Mouse (Mus musculus) liver, adult 2 months (tissue): ENCODE measurements at regions not wholly inside any gene's neighbourhood (a gene's known extent, or its start where the extent isn't known, plus 50 kb on each side); places are given as distances from the start of the nearest gene placed in this dataset.

Experiments
- DNase-seq: peaks from one replicate; pipeline ENCODE4 v3.0.0-alpha.2; 2011; ENCODE audit warnings: low read depth, low spot score; ENCODE audit errors: extremely low read depth
- H3K27ac ChIP-seq: fragments of 200-500 bp; replicated peaks from 2 replicates; pipeline ENCODE4 v1.5.1; 2012; ENCODE audit warnings: low read depth, mild to moderate bottlenecking, control low read depth, inconsistent platforms, low read length; ENCODE audit not compliant: insufficient read depth
- H3K27me3 ChIP-seq: fragments of 200-500 bp; 2 replicates; pipeline ENCODE4 v1.6.1; 2012; ENCODE audit warnings: mild to moderate bottlenecking, moderate library complexity, low read length, inconsistent platforms; ENCODE audit not compliant: control insufficient read depth, insufficient read depth
- H3K36me3 ChIP-seq: fragments of 200-500 bp; 2 replicates; pipeline ENCODE4 v1.6.1; 2012; ENCODE audit warnings: low read length, inconsistent platforms; ENCODE audit not compliant: control insufficient read depth, insufficient read depth
- H3K4me1 ChIP-seq: fragments of 200-500 bp; 2 replicates; pipeline ENCODE4 v1.6.1; 2011; ENCODE audit warnings: low read length; ENCODE audit not compliant: control insufficient read depth, insufficient read depth
- H3K4me3 ChIP-seq: fragments of 200-500 bp; 2 replicates; pipeline ENCODE4 v1.5.1; 2011; ENCODE audit warnings: low read depth, mild to moderate bottlenecking, control low read depth, low read length, moderate library complexity; ENCODE audit not compliant: insufficient read depth
- H3K79me2 ChIP-seq: fragments of 200-500 bp; 2 replicates; pipeline ENCODE4 v1.6.1; 2012; ENCODE audit warnings: inconsistent platforms, mild to moderate bottlenecking, low read length, moderate library complexity; ENCODE audit not compliant: control insufficient read depth, insufficient read depth
- H3K9ac ChIP-seq: fragments of 200-500 bp; 2 replicates; pipeline ENCODE4 v1.6.1; 2012; ENCODE audit warnings: low read depth, mild to moderate bottlenecking, control low read depth, inconsistent platforms, low read length
- CTCF ChIP-seq: fragments of 200-500 bp; IDR thresholded peaks from 2 replicates; pipeline ENCODE4 v1.5.1; 2011; ENCODE audit warnings: low read depth, low read length, control low read depth
- POLR2A ChIP-seq: fragments of 200-500 bp; IDR thresholded peaks from 2 replicates; pipeline ENCODE4 v1.6.1; 2011; ENCODE audit warnings: low read length, control low read depth; ENCODE audit not compliant: insufficient read depth; ENCODE audit errors: extremely low read depth
- WGBS: fragments of 180-500 bp; shearing (Covaris S2); methylation state at CpG from one replicate; pipeline ENCODE4 v1.1.7; 2018; 5-methylcytosine and 5-hydroxymethylcytosine counted together

DNA sequence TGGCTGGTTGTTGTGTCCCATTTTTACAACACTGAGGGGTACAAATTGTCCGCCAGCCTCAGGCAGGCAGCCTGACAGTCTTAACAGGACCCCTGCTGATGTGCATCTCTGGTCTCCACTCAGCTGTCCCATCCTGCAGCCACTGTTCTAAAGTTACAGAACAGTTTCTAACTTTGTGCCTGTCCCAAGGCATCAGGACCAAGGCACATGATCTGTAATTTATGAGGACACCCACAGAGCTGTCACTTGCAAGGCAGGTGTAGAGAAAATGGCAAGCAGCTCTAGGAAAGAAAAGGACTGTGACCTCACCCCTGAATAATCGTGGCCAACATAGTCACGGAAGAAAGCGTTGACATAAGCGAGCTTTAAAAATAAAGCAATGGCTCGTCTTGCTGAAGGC is 93.0 kb upstream of the Vgll2 start:
- Histone ChIP-seq H3K9ac (no peak overlapping the region), H3K27ac (no peak overlapping the region), H3K27me3 (no peaks in the 10 kb centered on the region), H3K79me2 (no peaks in the 10 kb centered on the region), H3K4me1 (no peaks in the 10 kb centered on the region), H3K4me3 (no peak overlapping the region), H3K36me3 (no peaks in the 10 kb centered on the region)
- 87% methylated on average over 6 of the region's 6 CpGs for WGBS
- TF ChIP-seq CTCF (no peak), POLR2A (no peak)
- DNase-seq: no peak

- Histone ChIP-seq H3K79me2 (no peaks in the 10 kb centered on the region), H3K27ac (no peak overlapping the region), H3K4me1 (no peaks in the 10 kb centered on the region), H3K9ac (no peak overlapping the region), H3K36me3 (no peaks in the 10 kb centered on the region), H3K27me3 (no peaks in the 10 kb centered on the region), H3K4me3 (no peak overlapping the region)
- TF ChIP-seq CTCF (no peak), POLR2A (no peak)
- DNase-seq: no peak
- 58% methylated on average over 2 of the region's 2 CpGs for WGBS
These were observed 92.0 kb upstream of the Vgll2 start for GRCm38 (mm10) chr10:51930266-51930665.

- Histone ChIP-seq H3K4me1 (no peaks in the 10 kb centered on the region), H3K4me3 (no peak overlapping the region), H3K27me3 (no peaks in the 10 kb centered on the region), H3K9ac (no peak overlapping the region), H3K79me2 (no peaks in the 10 kb centered on the region), H3K36me3 (no peaks in the 10 kb centered on the region), H3K27ac (no peak overlapping the region)
- no peak for TF ChIP-seq POLR2A
- TF ChIP-seq CTCF: no peak
- 86% methylated on average over 1 of the region's 1 CpGs for WGBS
- no peak for DNase-seq
These were observed 91.6 kb upstream of the Vgll2 start for GRCm38 (mm10) chr10:51930696-51931095.

DNA sequence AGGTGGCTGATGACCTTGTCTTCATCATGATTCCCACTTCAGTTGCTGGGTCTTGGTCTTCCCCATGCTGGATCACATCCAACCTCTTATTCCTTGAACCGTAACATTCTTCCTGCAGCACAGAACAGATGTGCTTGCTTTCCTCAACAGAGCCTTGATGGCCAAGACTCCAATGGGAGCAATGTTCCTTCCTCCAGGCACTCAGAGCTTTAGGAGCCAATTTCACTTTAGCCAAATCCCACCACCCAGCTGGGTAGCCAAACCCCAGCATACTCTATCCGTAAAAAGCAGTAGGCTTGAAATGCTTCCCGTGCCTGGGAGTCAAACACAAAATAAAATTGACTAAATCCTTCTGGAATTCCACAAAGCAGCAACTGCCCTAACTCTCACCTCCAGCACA is 86.8 kb upstream of the Vgll2 start:
- WGBS: 79% methylated on average over 3 of the region's 3 CpGs
- no peak for DNase-seq
- H3K9ac ChIP-seq: no peak overlapping the region
- H3K27ac ChIP-seq: no peak overlapping the region
- H3K27me3 ChIP-seq: no peaks in the 10 kb centered on the region
- no peaks in the 10 kb centered on the region for H3K36me3 ChIP-seq
- no peaks in the 10 kb centered on the region for H3K79me2 ChIP-seq
- TF ChIP-seq POLR2A (no peak), CTCF (no peak)
- H3K4me3 ChIP-seq: no peak overlapping the region
- H3K4me1 ChIP-seq: no peaks in the 10 kb centered on the region

DNA sequence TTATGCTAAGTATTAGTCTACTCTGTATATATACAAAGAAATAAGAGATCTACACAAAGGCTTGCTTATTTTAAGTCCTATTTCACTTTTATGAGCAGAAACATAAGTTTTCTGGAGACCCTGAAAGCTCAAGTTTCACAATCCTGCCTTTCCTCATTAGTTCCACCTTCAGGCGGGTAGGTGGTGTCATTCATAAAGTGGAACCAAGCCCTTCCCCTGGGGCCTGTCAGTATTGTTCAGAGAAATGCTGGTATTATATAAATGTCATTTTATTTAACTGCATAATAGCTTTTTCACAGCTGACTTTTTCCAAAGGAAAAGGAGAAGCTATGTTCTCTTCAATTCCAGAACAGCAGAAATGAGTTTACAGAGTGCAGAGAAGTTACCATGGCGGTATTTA is 81.1 kb upstream of the Vgll2 start:
- DNase-seq: no peak
- WGBS: 88% methylated on average over 2 of the region's 2 CpGs

GRCm38 (mm10) chr10:51945701-51946100 is 76.6 kb upstream of the Vgll2 start:
- Histone ChIP-seq H3K9ac (no peak overlapping the region), H3K79me2 (no peaks in the 10 kb centered on the region), H3K4me1 (no peaks in the 10 kb centered on the region), H3K36me3 (no peaks in the 10 kb centered on the region), H3K4me3 (no peak overlapping the region), H3K27ac (no peak overlapping the region), H3K27me3 (no peaks in the 10 kb centered on the region)
- no peak for DNase-seq
- TF ChIP-seq POLR2A (no peak), CTCF (no peak)
- WGBS: 61% methylated on average over 4 of the region's 4 CpGs

More for the DNA sequence above, 81.1 kb upstream of the Vgll2 start:
- Histone ChIP-seq H3K9ac (no peak overlapping the region), H3K4me1 (no peaks in the 10 kb centered on the region), H3K4me3 (no peak overlapping the region), H3K79me2 (no peaks in the 10 kb centered on the region), H3K27ac (no peak overlapping the region), H3K27me3 (no peaks in the 10 kb centered on the region), H3K36me3 (no peaks in the 10 kb centered on the region)
- TF ChIP-seq POLR2A (no peak), CTCF (no peak)

DNA sequence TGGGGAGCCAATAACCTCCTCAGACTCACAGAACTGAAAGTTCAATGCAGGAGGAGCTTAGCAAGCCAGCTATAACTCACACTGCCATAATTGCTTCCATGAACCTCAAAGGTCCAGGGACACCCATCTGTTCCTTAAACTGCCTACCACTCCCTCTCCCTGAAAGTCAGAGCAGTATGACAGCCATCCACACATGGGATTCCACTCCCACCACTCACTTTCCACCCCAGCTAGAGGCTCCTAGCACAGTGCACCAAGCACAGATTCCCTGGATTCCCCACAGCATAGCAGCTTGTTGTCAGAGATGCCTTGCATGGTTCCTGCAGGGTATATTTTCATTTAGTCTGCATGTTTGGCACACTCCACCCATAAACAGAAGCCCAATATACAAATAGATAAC is 76.1 kb upstream of the Vgll2 start:
- no peak for TF ChIP-seq CTCF
- TF ChIP-seq POLR2A: no peak
- no peaks in the 10 kb centered on the region for H3K79me2 ChIP-seq
- no peak overlapping the region for H3K27ac ChIP-seq

More for the DNA sequence above, 76.1 kb upstream of the Vgll2 start:
- H3K9ac ChIP-seq: no peak overlapping the region
- H3K4me1 ChIP-seq: no peaks in the 10 kb centered on the region
- H3K4me3 ChIP-seq: no peak overlapping the region
- no peak for DNase-seq
- no peaks in the 10 kb centered on the region for H3K36me3 ChIP-seq
- H3K27me3 ChIP-seq: no peaks in the 10 kb centered on the region
